Mouse (Mus musculus): ENCODE results near the gene Hps4. TPM values are rescaled to one million over a fixed set of nuclear protein-coding genes. Genes with fewer than 3 reads are reported as not detected.

The Hps4 gene
- polyA plus RNA-seq, 1 experiment from 2014 or later: 31.1 TPM

DNA sequence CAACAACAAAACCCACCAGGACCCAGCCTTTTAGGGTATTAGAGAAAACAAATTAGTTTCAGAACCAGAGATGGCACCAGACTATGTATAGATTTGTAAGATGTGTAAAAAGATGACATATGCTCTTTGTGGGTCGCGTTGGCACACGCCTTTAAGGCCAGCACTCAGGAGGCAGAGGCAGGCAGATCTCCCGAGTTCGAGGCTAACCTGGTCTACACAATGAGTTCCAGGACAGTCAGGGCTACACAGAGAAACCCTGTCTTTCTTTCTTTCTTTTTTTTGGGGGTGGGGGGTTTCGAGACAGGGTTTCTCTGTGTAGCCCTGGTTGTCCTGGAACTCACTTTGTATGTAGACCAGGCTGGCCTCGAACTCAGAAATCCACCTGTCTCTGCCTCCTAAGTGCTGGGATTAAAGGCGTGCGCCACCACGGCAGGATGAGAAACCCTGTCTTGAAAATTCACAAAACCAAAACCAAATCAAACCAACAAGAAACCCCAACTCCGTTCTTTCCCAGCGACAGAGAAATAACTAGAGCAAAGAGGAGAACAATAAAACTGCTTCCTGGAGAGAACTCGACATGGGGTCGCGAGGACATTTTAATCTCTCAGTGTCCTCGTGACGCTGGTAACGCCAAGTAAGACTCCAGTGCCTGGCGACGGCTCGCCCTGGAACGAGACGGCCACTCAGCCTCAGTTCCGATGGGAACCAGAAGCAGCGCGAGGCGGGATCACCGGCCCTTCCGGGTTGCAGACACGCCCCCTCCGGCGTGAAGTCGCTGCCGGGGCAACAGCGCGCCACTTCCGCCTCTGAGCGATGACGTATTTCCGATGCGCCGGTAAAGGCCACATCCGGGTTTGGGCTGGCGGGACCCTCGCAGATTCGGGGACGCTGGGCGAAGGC lies 17.1 kb upstream of the Hps4 start, which contains the start of gene Tfip11:
TSS of gene Tfip11 (plus strand) at position 813 of the 900 bp plus-strand sequence.
- Histone ChIP-seq H3K9me3 (no peaks in the 10 kb centered on the region), H3K9ac (peak within 1 kb of the TSS; percentile 83), H3K27me3 (no peaks in the 10 kb centered on the region), H3K4me2 (peak within 1 kb of the TSS; percentile 72), H3K27ac (peak within 1 kb of the TSS; percentile 82), H3K4me1 (peaks cover 24% of the 10 kb centered on the region), H3K4me3 (peak within 1 kb of the TSS; percentile 95), H3K36me3 (peaks cover 29% of the 10 kb centered on the region)
- peak; percentile 87 for ATAC-seq (ENCODE audit: borderline replicate concordance, extremely low read depth, low FRiP score, low TSS enrichment)
- WGBS: 7% methylated on average over 48 of the region's 48 CpGs

DNA sequence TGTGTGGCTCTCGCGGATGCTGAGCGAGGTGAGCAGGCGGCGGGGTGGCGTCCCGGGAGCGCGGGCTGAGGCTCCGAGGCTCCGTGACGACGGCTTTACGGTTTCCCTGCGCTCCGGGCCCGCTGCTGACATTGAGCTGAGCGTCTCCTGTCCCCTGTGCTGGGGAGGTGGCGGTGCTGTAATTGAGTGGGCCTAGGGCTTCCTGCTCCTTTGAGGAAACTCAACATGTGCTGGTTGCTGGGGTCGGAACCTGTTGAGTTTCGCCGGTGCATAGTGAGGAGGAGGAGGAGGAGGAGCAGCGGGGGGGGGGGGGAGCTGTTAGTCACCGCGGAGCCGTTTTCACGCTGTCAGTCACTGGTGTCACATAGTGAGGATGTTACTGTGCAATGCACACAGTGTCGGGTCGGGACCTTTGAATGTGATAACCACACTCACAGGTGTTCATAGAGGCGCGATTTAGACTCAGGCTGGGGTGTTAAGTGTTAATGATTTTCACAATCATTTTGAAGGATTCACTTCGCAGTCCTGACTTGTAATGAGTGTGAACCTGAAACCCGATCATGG lies 16.4 kb upstream of the Hps4 start:
- ATAC-seq (ENCODE audit: borderline replicate concordance, extremely low read depth, low FRiP score, low TSS enrichment): peak; percentile 33; the same call in 1 of the 2 replicates
- peak overlapping the region; percentile 82; the same call in 1 of the 2 replicates for H3K27ac ChIP-seq
- peak overlapping the region; percentile 95 for H3K4me3 ChIP-seq

DNA sequence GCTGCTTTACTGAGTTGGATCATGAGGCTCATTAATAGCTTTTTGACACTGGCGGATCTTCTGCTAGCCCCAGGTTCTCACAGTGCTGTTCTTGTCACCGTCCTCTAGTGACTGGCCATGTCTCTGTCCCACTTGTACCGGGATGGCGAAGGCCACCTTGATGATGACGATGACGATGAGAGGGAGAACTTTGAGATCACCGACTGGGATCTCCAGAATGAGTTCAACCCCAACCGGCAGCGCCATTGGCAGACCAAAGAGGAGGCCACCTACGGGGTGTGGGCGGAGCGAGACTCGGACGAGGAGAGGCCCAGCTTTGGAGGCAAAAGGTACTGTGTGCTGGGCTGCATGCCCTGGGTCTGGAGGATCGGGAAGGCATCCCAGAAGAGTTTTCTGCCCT lies 15.0 kb upstream of the Hps4 start:
- no peak overlapping the region for H3K27ac ChIP-seq

More for the DNA sequence above, 16.4 kb upstream of the Hps4 start:
- H3K4me1 ChIP-seq: peaks cover 24% of the 10 kb centered on the region
- H3K4me2 ChIP-seq: peak overlapping the region; percentile 72
- WGBS: 1% methylated on average over 33 of the region's 33 CpGs
- peak overlapping the region; percentile 83 for H3K9ac ChIP-seq
- no peaks in the 10 kb centered on the region for H3K9me3 ChIP-seq
- H3K36me3 ChIP-seq: peaks cover 36% of the 10 kb centered on the region
- H3K27me3 ChIP-seq: no peaks in the 10 kb centered on the region

DNA sequence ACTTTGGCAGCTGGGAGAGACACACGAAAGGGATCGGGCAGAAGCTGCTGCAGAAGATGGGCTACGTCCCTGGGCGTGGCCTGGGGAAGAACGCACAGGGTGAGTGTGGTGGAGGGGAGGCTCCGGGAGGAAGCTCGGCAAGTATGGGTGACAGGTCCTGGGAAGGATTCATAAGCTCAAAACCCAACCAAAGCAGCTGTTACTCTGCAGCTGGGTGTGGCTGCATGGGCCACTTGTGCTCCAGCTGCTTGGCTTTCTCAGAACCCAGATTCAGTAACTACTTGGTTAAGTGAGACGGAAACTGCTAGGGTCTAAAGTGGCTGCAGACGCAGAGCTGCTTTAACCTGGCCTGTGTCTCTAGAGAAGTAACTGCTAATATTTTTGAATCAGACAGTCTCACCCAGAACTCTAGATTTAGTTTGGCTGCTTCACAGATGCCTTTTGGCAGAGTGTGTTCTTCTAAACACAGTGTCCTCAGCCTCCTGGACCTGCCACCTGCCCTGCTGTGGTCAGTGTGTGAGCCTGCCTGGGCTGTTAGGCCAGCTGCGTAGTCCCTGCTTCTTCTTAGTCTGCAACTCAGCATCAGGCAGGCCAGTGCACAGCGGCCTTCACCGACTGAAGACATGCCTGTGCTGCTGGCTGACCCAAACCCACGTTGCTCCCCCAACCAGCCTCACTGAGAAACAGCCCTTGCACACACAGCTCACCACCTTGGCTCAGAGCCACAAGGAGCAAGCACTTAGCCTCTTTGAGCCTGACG lies 12.9 kb upstream of the Hps4 start:
- H3K4me2 ChIP-seq: no peak overlapping the region
- WGBS: 89% methylated on average over 14 of the region's 14 CpGs

More for the DNA sequence above, 15.0 kb upstream of the Hps4 start:
- no peak overlapping the region for H3K9ac ChIP-seq
- no peak overlapping the region for H3K4me3 ChIP-seq
- peaks cover 49% of the 10 kb centered on the region for H3K36me3 ChIP-seq
- peaks cover 24% of the 10 kb centered on the region for H3K4me1 ChIP-seq
- H3K4me2 ChIP-seq: no peak overlapping the region
- H3K27me3 ChIP-seq: no peaks in the 10 kb centered on the region
- 92% methylated on average over 15 of the region's 15 CpGs for WGBS
- no peak for ATAC-seq (ENCODE audit: borderline replicate concordance, extremely low read depth, low FRiP score, low TSS enrichment)
- H3K9me3 ChIP-seq: no peaks in the 10 kb centered on the region

DNA sequence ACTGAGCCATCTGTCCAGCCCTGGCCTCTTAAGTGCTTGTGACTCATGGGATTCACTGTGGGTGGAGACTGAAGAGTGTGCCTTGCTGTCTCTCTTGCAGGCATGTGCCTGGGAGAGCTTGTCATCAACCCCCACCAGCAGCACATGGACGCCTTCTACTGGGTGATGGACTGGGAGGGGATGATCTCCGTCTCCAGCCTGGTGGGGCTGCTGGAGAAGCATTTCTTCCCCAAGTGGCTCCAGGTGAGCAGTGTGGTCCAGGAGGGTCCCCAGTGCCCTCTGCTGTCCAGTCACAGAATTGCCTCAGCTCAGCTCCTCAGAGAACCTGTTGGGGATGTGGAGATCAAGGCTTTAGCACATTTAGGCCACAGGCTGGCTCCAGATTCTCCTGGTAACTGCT lies 7.4 kb upstream of the Hps4 start:
- Histone ChIP-seq H3K9ac (no peak overlapping the region), H3K4me3 (no peak overlapping the region), H3K27me3 (no peaks in the 10 kb centered on the region), H3K4me2 (no peak overlapping the region), H3K36me3 (peaks cover 89% of the 10 kb centered on the region), H3K4me1 (no peaks in the 10 kb centered on the region), H3K27ac (no peak overlapping the region), H3K9me3 (no peaks in the 10 kb centered on the region)
- 11% methylated on average over 2 of the region's 2 CpGs for WGBS
- ATAC-seq (ENCODE audit: borderline replicate concordance, extremely low read depth, low FRiP score, low TSS enrichment): no peak

More for the DNA sequence above, 12.9 kb upstream of the Hps4 start:
- Histone ChIP-seq H3K4me1 (peaks cover 18% of the 10 kb centered on the region), H3K27me3 (no peaks in the 10 kb centered on the region), H3K9me3 (no peaks in the 10 kb centered on the region), H3K9ac (no peak overlapping the region), H3K36me3 (peaks cover 71% of the 10 kb centered on the region), H3K4me3 (no peak overlapping the region), H3K27ac (no peak overlapping the region)
- ATAC-seq (ENCODE audit: borderline replicate concordance, extremely low read depth, low FRiP score, low TSS enrichment): no peak

DNA sequence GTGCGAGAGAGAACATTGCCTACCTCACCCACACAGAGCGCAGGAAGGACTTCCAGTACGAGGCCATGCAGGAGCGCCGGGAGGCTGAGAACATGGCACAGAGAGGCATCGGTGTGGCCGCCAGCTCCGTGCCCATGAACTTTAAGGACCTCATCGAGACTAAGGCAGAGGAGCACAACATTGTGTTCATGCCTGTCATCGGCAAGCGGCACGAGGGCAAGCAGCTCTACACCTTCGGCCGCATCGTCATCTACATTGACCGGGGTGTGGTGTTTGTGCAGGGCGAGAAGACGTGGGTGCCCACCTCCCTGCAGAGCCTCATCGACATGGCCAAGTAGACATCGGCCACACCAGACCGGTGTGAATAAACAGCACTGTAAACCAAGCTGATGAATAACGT lies 5.9 kb upstream of the Hps4 start:
- Histone ChIP-seq H3K27ac (no peak overlapping the region), H3K4me2 (no peak overlapping the region), H3K27me3 (no peaks in the 10 kb centered on the region), H3K4me1 (peaks cover 7% of the 10 kb centered on the region), H3K9me3 (no peaks in the 10 kb centered on the region), H3K9ac (no peak overlapping the region), H3K36me3 (peaks cover 74% of the 10 kb centered on the region), H3K4me3 (no peak overlapping the region)
- no peak for ATAC-seq (ENCODE audit: borderline replicate concordance, extremely low read depth, low FRiP score, low TSS enrichment)
- WGBS: 93% methylated on average over 22 of the region's 22 CpGs

DNA sequence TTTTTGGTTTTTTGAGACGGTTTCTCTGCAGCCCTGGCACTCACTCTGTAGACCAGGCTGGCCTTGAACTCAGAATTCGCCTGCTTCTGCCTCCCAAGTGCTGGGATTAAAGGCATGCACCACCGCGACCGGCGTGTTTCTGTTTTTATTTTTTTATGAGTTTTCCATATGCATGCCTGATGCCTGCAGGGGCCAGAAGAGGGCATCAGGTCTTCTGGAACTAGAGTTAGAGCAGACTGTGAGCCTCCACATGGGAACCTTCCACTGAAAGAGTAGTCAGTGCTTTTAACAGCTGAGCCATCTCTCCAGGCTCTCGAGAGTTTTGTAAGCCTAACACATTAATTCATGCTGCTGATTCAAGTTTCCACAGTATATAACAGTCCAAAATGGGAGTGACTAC lies 3.7 kb upstream of the Hps4 start:
- Histone ChIP-seq H3K4me1 (peaks cover 16% of the 10 kb centered on the region), H3K27ac (no peak overlapping the region), H3K9ac (no peak overlapping the region), H3K4me3 (no peak overlapping the region), H3K36me3 (peaks cover 52% of the 10 kb centered on the region), H3K27me3 (no peaks in the 10 kb centered on the region), H3K9me3 (no peaks in the 10 kb centered on the region), H3K4me2 (no peak overlapping the region)
- 67% methylated on average over 7 of the region's 7 CpGs for WGBS
- ATAC-seq (ENCODE audit: borderline replicate concordance, extremely low read depth, low FRiP score, low TSS enrichment): no peak

DNA sequence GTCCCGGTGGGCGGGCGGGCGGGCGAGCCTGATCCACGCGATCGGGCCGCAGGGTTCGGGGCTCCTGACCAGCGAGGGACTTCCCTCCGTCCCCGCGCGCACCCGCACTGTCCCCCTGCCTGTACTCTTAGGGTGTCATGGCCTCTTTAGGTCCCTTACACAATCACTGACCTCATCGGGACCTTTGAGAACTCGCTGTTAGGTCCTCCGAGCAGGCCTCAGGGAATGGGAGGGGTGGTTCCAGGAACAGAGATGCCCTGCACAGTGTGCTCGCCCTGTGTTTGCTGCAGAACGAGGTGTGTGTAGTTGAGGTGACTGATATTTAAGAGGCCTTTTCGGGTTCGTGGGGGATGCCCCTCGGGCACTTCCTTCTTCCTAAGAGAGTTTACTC lies 317 bp downstream of the Hps4 start:
- Histone ChIP-seq H3K4me3 (peak overlapping the region; percentile 99), H3K4me1 (peaks cover 20% of the 10 kb centered on the region), H3K36me3 (peaks cover 12% of the 10 kb centered on the region), H3K27ac (peak overlapping the region; percentile 41; the same call in 1 of the 2 replicates), H3K4me2 (peak overlapping the region; percentile 83), H3K9ac (peak overlapping the region; percentile 81), H3K27me3 (no peaks in the 10 kb centered on the region), H3K9me3 (no peaks in the 10 kb centered on the region)
- under 1% methylated on average over 24 of the region's 24 CpGs for WGBS
- peak; percentile 69; the same call in 1 of the 2 replicates for ATAC-seq (ENCODE audit: borderline replicate concordance, extremely low read depth, low FRiP score, low TSS enrichment)

DNA sequence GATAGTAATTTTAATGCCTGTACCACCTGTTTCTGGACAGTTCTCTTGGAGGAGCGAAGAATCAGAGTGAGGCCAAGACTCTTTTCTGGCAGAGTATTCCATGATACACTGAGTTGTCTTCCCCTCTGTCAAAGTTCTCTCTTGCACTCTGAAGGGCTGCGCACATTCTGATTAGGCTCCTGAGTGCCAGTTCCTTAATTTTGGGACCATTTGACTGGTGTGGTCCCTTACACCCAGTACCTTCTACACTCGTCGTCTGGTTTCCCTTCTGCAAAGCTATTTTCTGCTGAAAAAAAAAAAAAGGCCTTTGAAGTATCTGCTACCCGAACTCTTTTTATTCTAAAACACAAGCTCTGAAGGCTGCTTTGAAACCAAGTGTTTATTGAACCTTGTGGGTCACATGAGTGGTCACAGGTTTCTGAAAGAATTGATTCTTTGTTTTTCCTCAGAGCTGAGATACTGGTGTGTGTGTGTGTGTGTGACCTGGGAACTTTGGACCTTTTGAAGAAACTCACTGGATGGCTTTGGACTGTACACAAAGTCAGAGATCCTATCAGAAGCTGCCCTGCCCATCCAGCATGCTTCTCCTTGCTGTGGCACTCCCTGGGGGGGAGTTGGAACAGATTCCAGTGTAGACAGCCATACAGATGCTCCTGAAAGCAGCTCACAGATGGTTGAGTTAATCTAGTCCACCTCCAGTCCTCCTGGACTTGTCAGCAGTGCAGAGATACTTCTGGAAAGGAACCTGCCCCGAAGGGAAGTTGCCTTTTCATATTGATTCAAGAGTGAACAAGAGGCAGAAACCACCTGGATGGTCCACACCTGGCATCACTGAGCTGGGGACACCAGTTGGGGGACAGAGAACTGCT lies 1.4 kb downstream of the Hps4 start:
- Histone ChIP-seq H3K4me3 (peak overlapping the region; percentile 99; the same call in 1 of the 2 replicates), H3K9me3 (no peaks in the 10 kb centered on the region), H3K27me3 (no peaks in the 10 kb centered on the region), H3K36me3 (peaks cover 5% of the 10 kb centered on the region; the same call in 1 of the 2 replicates), H3K27ac (no peak overlapping the region), H3K4me2 (peak overlapping the region; percentile 83; the same call in 1 of the 2 replicates), H3K9ac (no peak overlapping the region), H3K4me1 (peaks cover 20% of the 10 kb centered on the region)
- WGBS: 69% methylated on average over 6 of the region's 6 CpGs
- no peak for ATAC-seq (ENCODE audit: borderline replicate concordance, extremely low read depth, low FRiP score, low TSS enrichment)

DNA sequence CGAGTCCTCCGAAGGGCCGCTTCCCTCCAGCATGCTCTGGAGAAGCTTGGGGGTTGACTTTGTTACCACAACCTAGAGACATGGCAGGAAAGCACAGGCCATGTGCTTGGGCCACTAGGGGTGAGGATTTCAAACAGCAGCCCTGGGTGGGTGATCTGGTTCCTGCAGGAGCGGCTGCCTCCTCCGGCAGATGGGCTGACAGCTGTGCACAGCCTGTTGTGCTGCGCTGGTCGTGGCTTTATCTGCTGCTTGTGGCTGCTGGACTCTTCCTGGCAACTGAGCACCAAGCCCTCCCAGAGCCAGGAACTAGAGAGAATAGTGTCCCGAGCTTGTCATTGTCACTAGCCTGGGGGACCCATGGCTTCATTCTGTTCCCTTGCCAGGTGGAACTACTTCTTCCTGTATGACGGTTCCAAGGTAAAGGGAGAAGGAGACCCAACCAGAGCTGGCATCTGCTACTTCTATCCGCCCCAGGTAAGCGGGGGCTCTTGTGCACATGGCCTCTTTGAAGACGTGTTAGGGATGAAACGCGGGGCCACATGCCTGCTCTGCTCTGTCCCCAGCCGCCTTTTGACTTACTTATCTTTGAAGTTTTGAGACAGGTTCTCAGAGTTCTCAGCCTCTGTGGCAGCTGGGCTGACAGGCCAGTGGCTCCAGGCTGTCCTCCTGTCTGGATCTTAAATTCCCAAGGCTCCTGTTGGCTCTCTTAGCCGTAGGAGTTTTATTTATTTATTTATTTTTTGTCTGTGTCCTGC lies 3.5 kb downstream of the Hps4 start:
- H3K27ac ChIP-seq: no peak overlapping the region
- peaks cover 19% of the 10 kb centered on the region for H3K4me1 ChIP-seq
- H3K9me3 ChIP-seq: no peaks in the 10 kb centered on the region
- H3K36me3 ChIP-seq: peaks cover 15% of the 10 kb centered on the region
- H3K4me3 ChIP-seq: no peak overlapping the region
- no peak for ATAC-seq (ENCODE audit: borderline replicate concordance, extremely low read depth, low FRiP score, low TSS enrichment)
- H3K4me2 ChIP-seq: no peak overlapping the region
- H3K9ac ChIP-seq: no peak overlapping the region
- WGBS: 82% methylated on average over 16 of the region's 16 CpGs
- no peaks in the 10 kb centered on the region for H3K27me3 ChIP-seq

Measured in lung, embryonic 15.5 days (tissue).